Mouse (Mus musculus) T-helper 2 cell (primary cell): ENCODE data around the gene Sh3gl1.

Source experiments
- in situ Hi-C: fragments of 300-600 bp; cut with MboI, MseI; formaldehyde crosslinking; loops from one replicate; pipeline ENCODE4 v1.15.1; 2025; ENCODE audit warnings: high pct_unique_total_duplicates

The Sh3gl1 gene

DNA sequence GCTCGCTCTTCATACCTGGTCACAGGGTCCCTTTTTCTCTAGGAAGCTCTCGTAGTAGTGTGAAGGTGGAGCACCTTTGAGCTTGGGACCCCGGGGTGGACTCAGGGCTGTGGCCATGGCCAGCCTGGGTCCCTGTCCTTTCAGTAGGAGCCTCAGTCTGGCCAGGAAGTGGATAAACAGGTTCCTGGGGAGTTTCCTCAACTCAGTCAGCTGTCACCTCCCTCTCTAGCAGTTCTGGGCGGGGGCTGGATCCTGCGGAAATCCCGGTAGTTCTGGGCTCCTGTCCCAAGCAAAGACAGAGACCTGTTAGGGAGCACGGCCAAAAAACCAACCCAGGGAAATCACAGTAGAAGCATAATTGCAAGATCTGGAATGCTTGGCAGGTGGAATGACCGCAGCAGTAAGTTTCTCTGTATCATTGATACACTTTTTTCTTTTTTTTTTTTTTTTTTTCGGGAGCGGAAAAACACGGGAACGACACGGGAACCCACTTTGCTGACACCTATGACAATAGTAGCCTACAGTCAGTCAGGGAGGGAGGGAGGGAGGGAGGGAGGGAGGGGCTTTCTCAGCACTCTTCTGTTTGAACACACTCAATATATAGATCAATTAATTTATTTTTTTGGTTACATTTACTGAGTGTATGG is 30.9 kb downstream of the Sh3gl1 start, which contains the start of the genes Stap2 and Mpnd:
Stap2 (minus strand) TSS at position 170 of the 647 bp plus-strand sequence.
Mpnd (plus strand) TSS at position 297 of the 647 bp plus-strand sequence.
- in situ Hi-C loops: loop anchor here (5.0 to 25.0 kb wide), 3 partner anchors 1282 to 1863 kb away; partner anchors contain the start of gene Vav1

DNA sequence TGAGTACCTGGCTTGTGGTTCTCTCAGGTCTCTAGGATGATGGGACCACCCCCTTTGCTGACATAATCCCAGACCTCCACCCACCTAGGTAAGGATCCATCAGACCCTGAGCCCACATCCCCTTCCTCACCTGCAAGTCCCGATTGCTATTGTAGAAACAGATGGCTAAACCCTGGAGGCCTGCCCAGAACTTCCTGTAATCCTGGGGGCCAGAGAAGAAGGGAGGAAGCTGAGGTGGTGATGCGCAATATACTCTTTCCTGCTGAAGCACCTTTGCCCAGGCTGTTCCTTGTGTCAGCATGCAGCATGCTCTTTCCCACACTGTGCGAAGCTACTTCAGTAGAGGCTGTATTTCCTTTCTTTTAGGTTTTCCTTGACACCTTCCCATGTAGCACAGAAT is 33.4 kb downstream of the Sh3gl1 start:
- in situ Hi-C loops: loop anchor here (25.0 kb wide), 1 partner anchor 1284 kb away; the partner anchor contains the start of gene Vav1

DNA sequence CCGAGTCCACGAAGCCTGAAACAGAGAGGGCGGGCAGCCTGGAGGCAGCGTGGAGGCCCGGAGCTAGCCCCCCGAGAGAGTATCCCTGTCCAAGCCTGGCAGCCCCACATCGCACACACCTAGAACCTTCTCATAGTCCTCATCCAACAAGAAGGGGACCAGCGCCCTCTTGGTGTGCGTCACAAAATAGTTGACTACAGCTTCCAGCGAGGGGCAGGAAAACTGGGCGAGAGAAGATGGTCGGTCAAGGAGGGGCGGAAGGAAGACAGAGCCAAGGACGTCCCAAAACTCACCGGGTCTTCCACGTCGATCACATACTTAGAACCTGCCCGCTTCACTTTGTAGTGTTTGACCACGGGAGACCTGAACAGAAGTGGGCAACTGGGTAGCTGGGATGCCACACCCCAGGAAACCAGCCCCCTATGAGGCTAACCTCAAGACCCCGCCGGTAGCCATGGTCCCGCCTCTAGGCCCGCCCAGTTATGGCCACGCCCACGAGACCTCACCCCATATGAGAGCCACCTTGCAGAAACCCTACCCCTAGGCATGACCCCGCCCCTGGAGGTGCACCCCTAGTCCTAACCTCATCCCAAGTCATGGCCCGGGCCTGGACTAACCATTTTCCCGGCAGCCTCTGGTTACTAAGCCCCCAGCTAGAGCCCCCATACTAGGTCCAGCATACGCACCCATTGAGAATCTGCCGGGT is 36.5 kb downstream of the Sh3gl1 start:
- in situ Hi-C loops: loop anchor here (25.0 kb wide), 1 partner anchor 1287 kb away; the partner anchor contains the start of gene Vav1

DNA sequence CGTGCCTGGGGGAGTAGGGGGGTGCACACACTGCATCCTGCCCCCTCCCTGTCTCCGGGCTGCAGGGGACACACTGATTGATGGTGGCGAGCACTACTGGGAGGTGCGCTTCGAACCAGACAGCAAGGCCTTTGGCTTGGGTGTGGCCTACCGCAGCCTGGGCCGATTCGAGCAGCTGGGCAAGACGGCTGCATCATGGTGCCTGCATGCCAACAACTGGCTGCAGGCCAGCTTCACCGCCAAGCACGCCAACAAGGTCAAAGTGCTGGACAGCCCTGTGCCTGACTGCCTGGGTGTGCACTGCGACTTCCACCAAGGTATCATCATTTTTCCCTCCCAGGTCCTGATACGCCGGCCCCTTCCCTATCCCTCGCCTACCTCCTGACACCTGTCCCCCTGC is 40.4 kb downstream of the Sh3gl1 start:
- in situ Hi-C loops: no loop called here

DNA sequence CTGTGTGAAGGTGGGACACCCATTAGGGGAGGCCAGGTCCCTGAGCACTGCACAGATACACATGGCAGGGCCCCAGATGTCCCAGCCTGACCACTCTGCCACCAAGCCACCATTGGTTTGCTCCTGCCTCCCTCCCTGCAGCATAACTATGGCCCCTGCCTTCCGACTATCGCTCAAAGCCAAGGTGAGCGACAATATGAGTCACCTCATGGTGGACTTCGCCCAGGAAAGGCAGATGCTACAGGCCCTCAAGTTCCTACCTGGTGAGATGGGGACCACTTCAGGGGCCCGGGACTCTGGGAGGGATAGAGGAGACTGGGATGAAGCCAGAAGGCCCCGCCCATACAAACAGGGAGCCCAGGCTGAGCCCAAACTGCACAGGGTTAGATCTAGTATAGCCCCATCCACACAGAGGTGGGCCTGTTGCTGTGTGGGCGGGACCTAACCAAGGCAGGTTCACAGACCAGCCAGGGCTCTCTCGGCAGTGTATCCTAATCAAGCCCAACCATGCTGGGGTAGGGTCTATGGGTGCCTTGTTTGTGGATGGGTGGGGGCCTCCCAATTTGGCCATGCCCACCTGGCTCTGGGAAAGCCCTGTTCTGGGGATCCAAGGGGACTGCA is 46.0 kb downstream of the Sh3gl1 start:
- in situ Hi-C loops: no loop called here

DNA sequence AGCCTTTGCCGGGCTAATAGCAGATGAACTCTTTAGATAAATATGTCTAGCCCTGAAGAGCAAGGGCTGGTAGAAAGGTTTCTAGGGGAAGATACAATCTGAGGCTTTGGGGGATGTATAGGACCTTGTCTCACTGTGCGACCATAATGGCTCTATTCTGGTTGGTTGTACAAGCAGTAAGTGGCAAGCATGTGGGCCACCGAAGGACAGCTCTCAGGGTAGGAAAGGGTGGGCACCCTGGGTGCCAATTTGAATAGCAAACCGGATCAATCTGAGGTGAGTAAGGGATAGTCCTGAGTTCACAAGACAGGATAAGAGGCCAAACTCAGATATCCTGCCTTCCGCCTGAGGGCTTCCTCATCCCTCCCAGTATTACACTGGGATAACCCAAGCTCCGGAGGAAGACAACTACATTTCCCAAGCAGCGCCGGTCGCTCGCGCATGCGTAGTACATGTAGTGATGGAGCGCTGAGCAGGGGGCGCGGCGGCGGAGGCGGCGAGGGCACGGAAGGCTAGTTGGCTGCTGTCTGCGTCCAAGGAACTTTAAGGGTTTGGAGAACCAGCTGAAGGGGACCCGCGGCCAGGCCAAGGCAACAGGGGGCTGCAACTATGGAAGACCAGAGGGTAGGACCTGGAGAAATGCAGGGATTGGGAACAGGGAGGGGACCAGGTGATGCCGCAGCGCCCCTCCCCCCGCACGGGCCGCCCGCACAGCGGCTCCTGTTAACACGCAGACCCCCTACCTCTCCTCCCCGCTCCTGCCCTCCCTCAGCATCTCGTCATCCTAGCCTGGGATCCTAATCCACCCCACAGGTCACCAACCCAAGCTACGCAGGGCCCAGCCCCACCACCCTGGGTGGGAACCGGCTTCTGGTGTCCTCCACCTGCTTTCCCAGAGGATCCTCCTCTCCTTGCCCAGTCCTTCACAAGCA is 50.1 kb downstream of the Sh3gl1 start, which contains the start of gene Fsd1:
Fsd1 (plus strand) TSS at position 480 of the 932 bp plus-strand sequence.
- in situ Hi-C loops: no loop called here

DNA sequence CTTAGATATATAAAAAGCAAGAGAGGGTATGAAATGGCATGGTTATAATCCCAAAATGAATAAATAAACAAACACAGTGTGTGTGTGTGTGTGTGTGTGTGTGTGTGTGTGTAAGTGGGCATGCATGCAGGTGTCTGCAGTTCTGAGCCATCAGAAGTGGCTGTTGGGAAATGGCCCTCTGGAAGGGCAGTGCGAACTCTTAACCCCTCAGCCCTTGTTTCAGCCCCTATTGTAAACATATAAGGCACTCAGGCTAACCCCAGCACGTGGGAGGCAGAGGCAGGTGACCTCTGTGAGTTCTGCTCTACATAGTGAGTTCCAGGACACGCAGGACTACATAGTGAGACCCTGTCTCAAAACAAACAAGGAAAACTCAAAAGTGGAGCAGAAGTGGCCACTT is 59.1 kb downstream of the Sh3gl1 start:
- in situ Hi-C loops: no loop called here

DNA sequence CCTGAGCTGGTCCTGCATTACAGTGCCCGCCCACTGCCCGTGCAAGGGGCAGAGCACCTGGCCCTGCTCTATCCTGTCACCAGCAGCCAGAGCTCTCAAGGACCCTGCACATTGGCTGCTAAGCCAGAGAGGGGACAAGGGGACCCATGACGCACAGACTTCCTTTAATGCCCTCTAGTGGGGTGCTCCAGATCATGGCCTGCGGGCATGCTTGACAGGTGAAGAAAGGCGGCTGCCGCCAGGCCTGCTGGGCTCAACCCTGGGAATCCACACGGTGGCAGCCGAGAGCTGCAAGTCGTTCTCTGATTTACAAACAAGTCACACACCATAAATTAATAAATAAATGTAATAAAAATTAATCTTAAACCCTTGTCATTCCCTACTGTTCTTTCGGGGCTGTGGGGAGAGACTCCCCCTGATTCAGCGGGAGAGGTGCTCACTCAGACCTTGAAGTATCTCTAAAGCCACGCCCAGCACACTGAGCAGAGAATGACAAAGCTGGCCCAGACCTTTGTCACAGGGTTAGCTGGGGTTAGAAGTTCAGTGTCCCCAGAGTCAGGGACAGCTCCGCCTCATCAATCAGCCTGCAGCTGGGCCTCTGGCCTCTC is 60.1 kb downstream of the Sh3gl1 start:
- in situ Hi-C loops: no loop called here

DNA sequence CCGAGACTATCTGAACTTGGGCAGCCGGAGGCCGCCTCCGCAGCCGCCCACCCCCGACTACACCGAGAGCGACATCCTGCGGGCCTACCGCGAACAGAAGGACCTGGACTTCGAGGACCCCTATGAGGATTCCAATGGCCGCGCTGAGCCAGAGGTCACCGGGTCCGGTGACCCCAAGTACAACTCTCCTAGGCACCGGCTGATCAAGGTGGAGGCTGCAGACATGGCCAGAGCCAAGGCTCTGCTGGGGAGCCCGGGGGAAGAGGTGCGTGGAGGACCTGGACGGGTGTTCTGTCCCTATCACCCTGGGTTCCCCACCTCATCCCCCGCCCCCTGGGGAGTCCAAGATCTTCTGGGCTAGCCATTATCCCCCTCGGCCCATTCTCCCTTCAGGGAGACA is 65.0 kb downstream of the Sh3gl1 start:
- in situ Hi-C loops: no loop called here

DNA sequence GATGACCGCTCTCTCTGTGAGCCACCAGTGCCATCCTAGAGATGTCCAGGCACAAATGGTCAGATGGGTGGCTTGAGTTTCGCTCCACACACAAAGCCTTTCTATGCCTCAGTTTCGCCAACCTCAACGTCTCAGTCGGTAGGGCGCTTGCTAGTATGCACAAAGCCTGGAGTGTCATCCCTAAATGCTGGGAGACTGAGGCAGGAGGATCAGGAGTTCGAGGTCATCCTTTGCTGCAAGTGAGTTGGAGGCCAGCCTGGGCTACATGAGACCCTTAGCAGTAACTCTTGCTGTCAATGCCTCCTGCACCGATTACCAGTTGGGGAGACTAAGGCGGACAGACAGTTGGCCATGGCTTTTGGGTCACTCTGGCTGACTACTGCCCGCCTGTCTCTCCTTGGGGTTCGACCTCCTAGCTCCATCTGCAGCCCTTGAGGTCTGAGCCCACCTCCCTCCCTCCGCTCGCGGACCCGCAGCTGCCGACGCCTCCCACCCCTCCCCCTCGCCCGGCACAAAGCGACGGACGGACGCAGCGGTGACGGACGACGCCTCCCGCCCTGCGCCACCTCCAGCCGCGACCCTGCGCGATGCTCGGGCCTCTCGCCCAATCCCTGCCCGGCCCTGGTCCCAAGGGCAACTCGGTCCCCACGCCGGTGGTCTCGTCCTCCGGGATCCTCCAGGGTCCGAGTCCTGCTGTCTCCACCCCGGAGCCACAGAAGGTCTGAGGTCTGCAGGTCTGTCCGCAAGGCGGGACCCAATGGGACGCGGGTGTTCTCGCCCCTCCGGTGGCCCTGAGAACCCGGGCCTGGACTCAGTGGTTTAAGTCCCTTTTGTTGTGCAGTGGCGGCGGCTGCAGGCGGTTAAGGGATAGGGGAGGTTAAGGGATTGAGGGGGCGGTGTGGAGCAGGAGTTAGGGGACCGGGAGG is 66.2 kb downstream of the Sh3gl1 start, which contains the start of gene Shd:
Shd (plus strand) TSS at position 502 of the 926 bp plus-strand sequence.
- in situ Hi-C loops: no loop called here

DNA sequence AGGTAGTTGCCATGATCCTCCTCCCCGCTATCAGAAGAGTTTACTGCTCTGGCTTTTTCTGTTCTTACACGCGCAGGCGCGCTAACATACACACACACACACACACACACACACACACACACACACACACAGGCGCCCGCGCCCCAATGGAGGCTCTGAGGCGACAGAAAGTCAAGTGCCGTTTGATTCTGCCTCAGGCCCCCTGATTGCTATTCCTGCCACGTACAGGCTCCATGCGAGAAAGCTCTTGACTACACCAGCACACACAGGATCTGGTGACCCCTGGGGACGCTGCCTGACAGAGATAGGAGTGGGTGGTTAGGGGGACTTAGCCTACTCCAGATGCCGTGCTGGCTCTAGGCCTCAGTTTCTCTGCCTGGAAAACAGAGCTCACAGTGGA is 66.9 kb downstream of the Sh3gl1 start:
- in situ Hi-C loops: no loop called here

DNA sequence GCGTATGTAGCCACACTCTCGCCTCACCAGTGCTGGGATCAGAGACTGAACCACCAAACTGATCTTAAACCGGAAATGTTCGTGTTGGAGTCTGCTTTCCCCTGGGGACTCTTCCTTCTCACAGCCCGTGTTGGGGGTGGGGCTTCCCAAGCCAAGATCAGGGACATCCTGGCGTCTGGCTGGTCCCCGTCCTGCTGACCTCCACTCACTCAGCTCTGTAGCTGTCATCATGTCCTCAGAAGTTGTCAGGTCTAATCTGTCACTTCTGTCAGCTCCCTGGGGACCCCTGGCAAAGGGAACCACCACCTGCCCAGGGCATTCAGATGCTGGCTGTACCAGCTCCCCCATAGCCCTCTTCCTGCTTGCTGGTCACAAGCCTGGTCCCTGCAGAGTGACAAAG is 68.2 kb downstream of the Sh3gl1 start:
- in situ Hi-C loops: no loop called here

DNA sequence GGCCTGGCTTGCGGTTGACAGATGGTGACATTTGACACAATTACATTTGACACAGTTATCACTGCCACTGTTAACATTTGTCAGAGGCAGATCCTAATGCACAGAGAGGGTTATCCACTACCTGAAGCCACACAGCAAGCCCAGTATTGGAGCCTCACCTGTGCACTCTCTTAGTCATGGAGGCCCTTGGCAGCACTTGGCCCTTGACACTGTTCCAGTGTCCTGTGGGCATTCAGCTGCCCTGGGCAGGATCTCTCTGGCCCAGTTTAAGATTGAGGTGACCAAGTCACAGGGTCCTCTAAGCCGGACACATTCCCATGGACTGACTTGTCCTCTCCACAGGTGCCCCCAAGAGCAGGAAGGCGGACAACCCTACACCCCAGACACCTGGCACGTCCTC is 69.2 kb downstream of the Sh3gl1 start:
- in situ Hi-C loops: no loop called here
